Mouse (Mus musculus): Measurements from ENCODE around the gene Pts. TPM values are rescaled to one million over a fixed set of nuclear protein-coding genes. Genes with fewer than 3 reads are reported as not detected.
A peak's percentile ranks its signal among the peaks of the same experiment; 100 is the strongest.

Gene Pts
- polyA plus RNA-seq, 1 experiment from 2014 or later: 94.1 TPM

DNA sequence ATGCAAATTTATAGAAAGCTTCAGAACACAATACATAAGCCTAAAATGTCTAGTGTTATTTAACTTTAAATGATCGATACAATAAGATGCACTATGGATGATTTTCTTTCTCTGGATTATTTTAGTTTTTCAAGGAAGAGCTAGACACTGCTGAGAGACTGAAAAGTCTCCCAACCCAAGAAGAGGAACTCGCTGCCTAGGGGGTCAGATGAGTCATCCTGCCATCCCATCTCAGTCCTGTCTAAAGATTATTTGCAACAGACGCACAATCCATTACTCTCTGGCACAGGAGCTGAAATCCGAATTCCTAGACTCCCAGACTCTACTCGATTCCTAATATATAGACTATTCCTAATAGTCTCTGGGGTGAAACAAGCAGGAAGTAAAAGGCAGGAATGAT lies 23.7 kb upstream of the Pts start:
- Histone ChIP-seq H3K9ac (no peak overlapping the region), H3K4me3 (replicated peaks) (no peak overlapping the region)

DNA sequence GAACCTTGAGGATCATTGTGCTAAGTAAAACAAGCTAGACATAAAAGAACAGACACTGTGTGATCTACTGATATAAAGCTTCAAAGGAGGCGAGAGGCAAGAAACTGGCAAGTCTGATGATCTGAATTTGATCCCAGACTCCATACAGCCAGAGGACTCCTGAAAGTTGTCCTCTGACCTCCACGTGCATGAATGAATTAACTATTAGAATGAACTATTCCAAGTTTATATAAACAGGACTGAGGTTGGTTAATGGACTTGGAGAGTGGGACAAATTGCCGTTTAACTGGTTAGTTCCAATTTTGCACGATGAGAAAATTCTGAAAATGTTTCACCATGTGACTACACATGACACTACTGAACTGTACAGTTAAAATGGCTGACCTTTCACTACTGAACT lies 20.4 kb upstream of the Pts start:
- H3K4me2 ChIP-seq (replicated peaks): no peak overlapping the region
- no peaks in the 10 kb centered on the region for H3K9me3 ChIP-seq
- no peaks in the 10 kb centered on the region for H3K27me3 ChIP-seq (replicated peaks)
- H3K4me3 ChIP-seq (replicated peaks): no peak overlapping the region
- no peak overlapping the region for H3K9ac ChIP-seq
- WGBS: 76% methylated on average over 4 of the region's 4 CpGs
- H3K36me3 ChIP-seq: no peaks in the 10 kb centered on the region
- H3K4me1 ChIP-seq (replicated peaks): no peaks in the 10 kb centered on the region
- ATAC-seq: no peak
- no peak overlapping the region for H3K27ac ChIP-seq

More for the DNA sequence above, 23.7 kb upstream of the Pts start:
- Histone ChIP-seq H3K4me2 (replicated peaks) (no peak overlapping the region), H3K9me3 (no peaks in the 10 kb centered on the region), H3K27ac (no peak overlapping the region), H3K27me3 (replicated peaks) (no peaks in the 10 kb centered on the region), H3K4me1 (replicated peaks) (0 out of 2 replicates have a peak, but pooled peaks cover 2% of the 10 kb centered on the region), H3K36me3 (no peaks in the 10 kb centered on the region)
- no peak for ATAC-seq
- WGBS: 72% methylated on average over 5 of the region's 5 CpGs

DNA sequence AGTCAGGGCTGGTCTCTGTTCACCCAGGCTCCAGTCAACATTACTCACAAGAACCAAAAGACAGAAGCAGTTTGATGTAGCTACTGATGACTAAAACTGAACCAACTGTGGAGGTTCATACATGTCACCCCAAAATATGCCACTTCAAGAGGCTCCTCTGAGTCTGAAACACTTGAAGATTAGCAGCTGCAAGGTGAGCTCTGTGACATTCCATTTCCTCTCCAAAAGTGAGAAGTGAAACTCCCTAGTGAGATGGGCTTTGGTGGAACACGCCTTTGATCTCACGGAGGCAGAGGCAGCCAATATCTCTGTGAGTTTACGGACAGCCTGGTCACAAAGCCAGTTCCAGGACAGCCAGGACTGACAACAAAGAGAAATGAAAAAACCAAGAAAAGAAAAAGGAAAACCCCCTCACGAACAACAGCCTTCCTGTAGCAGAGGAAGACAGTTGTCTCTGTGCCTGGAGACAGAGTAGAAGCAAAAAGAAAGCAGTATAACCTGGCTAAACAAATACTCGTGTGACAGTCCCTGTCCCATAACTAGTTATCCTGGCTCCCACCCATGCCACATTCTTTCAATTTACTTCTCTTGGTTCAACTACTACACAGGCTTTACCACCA lies 19.4 kb upstream of the Pts start:
- no peak for ATAC-seq
- Histone ChIP-seq H3K36me3 (no peaks in the 10 kb centered on the region), H3K4me1 (replicated peaks) (no peaks in the 10 kb centered on the region), H3K4me2 (replicated peaks) (no peak overlapping the region), H3K4me3 (replicated peaks) (no peak overlapping the region), H3K9ac (no peak overlapping the region), H3K27ac (no peak overlapping the region), H3K27me3 (replicated peaks) (no peaks in the 10 kb centered on the region), H3K9me3 (no peaks in the 10 kb centered on the region)
- 35% methylated on average over 5 of the region's 5 CpGs for WGBS

DNA sequence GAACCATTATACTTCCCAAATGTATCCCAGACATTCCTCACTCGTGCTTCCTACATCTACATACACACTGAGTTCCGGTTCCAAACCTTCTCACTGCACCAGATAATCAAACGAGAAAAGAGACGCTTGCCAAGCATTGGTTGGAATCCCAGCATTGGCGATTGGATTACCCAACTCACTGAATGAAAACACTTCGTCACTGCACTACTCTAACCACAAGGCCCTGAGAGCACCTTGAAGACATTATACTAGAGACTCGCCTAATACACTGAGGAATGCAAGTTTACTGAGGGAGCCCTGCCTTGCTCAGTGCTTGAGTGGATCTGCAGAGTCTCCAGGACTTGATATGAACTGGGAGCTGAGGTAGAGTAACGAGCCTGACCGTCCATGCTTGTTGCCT lies 13.9 kb upstream of the Pts start:
- no peak overlapping the region for H3K4me2 ChIP-seq (replicated peaks)
- H3K27me3 ChIP-seq (replicated peaks): no peaks in the 10 kb centered on the region

DNA sequence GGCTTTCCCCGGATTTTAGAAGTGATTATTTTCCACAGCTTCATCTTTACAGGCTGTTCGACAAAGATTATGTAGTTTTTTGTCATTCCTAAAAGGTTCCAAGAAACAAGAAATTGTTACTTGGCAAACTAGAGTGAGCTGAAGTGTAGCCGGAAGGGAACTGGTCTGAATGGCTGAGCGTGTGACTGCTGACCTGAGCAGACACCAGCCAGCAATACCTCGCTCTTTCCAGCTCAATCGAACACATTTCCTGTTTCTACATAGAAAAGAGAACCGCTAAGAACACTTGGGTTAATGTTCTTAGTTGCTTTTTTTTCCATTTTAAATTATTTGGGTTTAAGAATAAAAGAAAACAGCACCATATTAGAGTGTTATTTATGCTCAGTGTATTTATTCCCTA lies 11.6 kb upstream of the Pts start:
- Histone ChIP-seq H3K4me1 (replicated peaks) (no peaks in the 10 kb centered on the region), H3K27me3 (replicated peaks) (no peaks in the 10 kb centered on the region), H3K9ac (no peak overlapping the region), H3K36me3 (no peaks in the 10 kb centered on the region), H3K9me3 (no peaks in the 10 kb centered on the region), H3K27ac (no peak overlapping the region), H3K4me2 (replicated peaks) (no peak overlapping the region), H3K4me3 (replicated peaks) (no peak overlapping the region)
- ATAC-seq: no peak
- WGBS: 64% methylated on average over 7 of the region's 7 CpGs

More for the DNA sequence above, 13.9 kb upstream of the Pts start:
- no peaks in the 10 kb centered on the region for H3K9me3 ChIP-seq
- WGBS: 79% methylated on average over 9 of the region's 9 CpGs
- no peak overlapping the region for H3K9ac ChIP-seq
- no peak overlapping the region for H3K4me3 ChIP-seq (replicated peaks)
- H3K36me3 ChIP-seq: no peaks in the 10 kb centered on the region
- no peak for ATAC-seq
- no peak overlapping the region for H3K27ac ChIP-seq
- H3K4me1 ChIP-seq (replicated peaks): no peaks in the 10 kb centered on the region

DNA sequence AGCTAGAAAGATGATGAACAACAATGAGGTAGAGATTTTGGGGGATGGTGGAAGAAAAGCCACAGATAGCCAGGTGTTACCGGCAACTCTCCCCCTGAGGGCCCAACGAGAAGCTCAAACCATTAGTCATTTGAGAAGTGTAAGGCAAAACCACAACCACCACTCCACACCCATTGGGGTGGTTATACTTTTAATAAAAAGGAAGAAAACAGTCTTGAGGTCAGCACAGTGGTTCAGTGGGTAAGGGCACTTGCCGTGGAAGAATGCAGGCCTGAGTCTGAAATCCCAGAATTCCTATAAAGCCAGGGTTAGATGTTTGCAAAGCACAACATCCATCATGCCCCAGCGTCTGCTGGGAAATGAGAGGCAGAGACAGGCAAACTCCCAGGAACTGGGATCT lies 8.8 kb upstream of the Pts start:
- no peaks in the 10 kb centered on the region for H3K9me3 ChIP-seq
- 69% methylated on average over 4 of the region's 4 CpGs for WGBS
- no peak overlapping the region for H3K9ac ChIP-seq
- H3K27me3 ChIP-seq (replicated peaks): no peaks in the 10 kb centered on the region
- H3K27ac ChIP-seq: no peak overlapping the region
- no peaks in the 10 kb centered on the region for H3K36me3 ChIP-seq
- no peak overlapping the region for H3K4me3 ChIP-seq (replicated peaks)
- ATAC-seq: no peak
- H3K4me1 ChIP-seq (replicated peaks): no peaks in the 10 kb centered on the region
- no peak overlapping the region for H3K4me2 ChIP-seq (replicated peaks)

DNA sequence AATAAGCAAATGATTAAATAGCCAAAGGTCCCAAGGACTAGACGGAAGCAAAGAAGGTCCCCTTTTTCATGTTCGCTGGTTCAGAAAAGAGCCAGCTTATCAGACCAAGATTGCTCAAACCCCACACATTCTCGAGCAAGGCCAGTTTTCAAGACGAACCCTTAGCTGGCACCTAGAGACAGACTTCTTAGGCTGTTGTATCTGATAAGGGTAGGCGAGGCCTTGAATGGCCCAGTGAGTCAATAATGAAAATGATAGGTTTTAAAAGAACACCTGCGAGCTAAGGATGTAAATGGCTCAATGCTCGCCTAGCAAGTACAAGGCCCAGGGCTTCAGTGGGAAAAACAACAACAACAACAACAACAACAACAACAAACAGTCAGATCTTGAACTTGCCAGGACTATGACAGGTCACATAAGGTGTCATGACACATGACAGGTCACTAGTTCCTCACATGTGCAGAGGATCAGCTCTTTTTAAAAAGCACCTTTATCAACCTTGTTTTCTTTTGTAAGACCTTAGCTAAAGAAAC lies 8.1 kb upstream of the Pts start:
- Histone ChIP-seq H3K9ac (no peak overlapping the region), H3K9me3 (no peaks in the 10 kb centered on the region), H3K4me3 (replicated peaks) (no peak overlapping the region), H3K27me3 (replicated peaks) (no peaks in the 10 kb centered on the region), H3K4me2 (replicated peaks) (no peak overlapping the region), H3K36me3 (no peaks in the 10 kb centered on the region), H3K27ac (no peak overlapping the region), H3K4me1 (replicated peaks) (no peaks in the 10 kb centered on the region)
- 57% methylated on average over 7 of the region's 7 CpGs for WGBS
- ATAC-seq: peak; percentile 81

DNA sequence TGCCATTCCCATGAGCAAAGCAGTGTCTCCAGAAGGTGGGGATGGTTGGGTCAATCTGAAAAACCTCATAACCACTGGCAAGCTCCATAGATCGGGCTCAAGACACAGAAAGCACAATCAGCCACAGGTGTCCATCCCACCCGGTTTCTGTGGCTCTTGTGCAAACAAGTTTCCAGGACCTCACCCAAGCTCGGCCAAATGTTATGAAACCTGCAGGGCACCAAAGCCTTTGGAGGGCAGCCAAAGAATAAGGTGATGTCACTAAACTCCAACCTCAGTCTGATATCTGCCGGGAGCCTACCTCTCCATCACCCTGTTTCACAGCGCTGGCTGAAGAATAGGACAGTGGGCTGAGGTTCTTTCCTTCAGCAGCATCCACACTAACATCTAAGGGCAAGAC lies 7.4 kb upstream of the Pts start:
- Histone ChIP-seq H3K4me3 (replicated peaks) (no peak overlapping the region), H3K9ac (no peak overlapping the region), H3K9me3 (no peaks in the 10 kb centered on the region), H3K4me2 (replicated peaks) (no peak overlapping the region), H3K4me1 (replicated peaks) (no peaks in the 10 kb centered on the region), H3K27ac (no peak overlapping the region), H3K27me3 (replicated peaks) (no peaks in the 10 kb centered on the region), H3K36me3 (no peaks in the 10 kb centered on the region)
- WGBS: 61% methylated on average over 5 of the region's 5 CpGs
- peak; percentile 41 for ATAC-seq

DNA sequence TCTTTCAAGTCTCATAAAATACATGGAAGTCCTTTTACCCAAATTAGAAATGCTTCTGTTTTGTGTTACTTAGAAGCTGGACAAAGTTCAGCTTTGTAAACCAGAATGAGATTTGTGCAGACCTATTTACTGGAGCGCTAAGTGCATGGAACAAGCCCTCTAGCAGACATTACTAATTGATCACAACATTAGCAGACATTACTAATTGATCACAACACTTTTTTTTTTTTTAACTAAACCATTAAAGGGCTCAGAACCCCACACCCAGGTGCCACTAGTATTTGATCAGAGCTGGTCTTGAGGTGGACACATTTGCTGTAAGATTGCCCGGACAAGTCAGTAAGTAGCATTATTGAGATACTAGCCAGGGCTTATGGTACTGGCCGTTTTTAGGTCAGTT lies 5.3 kb upstream of the Pts start:
- Histone ChIP-seq H3K4me2 (replicated peaks) (0 out of 2 replicates have a peak overlapping the region, but pooled peaks have one; percentile 2), H3K4me3 (replicated peaks) (no peak overlapping the region), H3K36me3 (no peaks in the 10 kb centered on the region), H3K27me3 (replicated peaks) (no peaks in the 10 kb centered on the region), H3K4me1 (replicated peaks) (no peaks in the 10 kb centered on the region), H3K27ac (no peak overlapping the region), H3K9me3 (no peaks in the 10 kb centered on the region), H3K9ac (no peak overlapping the region)
- 73% methylated on average over 3 of the region's 3 CpGs for WGBS
- ATAC-seq: no peak

DNA sequence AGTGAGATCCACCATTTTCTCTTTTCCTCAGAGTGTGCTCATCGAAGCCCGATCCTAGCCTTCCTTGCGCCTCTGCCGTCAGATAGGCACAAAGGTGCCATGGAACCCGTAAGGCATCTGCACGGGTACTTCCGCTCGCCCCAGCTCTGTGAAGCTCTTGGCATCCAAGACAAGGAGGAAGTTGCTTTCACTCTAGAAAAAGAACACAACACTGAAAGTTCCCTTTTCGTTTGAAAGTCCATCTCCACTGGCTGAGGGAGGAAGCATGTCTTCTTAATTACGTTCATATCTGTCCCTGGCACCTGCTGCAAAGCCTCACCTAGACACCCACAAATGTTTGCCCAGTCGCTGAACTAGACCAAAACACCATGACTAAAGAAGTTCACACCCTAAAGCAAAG lies 4.8 kb upstream of the Pts start:
- Histone ChIP-seq H3K27ac (0 out of 2 replicates have a peak overlapping the region, but pooled peaks have one; percentile 27), H3K9me3 (no peaks in the 10 kb centered on the region), H3K4me1 (replicated peaks) (no peaks in the 10 kb centered on the region), H3K27me3 (replicated peaks) (no peaks in the 10 kb centered on the region), H3K4me2 (replicated peaks) (peak overlapping the region; percentile 2; the same call in 1 of the 2 replicates), H3K36me3 (no peaks in the 10 kb centered on the region), H3K4me3 (replicated peaks) (no peak overlapping the region), H3K9ac (no peak overlapping the region)
- ATAC-seq: no peak
- WGBS: 72% methylated on average over 11 of the region's 11 CpGs

DNA sequence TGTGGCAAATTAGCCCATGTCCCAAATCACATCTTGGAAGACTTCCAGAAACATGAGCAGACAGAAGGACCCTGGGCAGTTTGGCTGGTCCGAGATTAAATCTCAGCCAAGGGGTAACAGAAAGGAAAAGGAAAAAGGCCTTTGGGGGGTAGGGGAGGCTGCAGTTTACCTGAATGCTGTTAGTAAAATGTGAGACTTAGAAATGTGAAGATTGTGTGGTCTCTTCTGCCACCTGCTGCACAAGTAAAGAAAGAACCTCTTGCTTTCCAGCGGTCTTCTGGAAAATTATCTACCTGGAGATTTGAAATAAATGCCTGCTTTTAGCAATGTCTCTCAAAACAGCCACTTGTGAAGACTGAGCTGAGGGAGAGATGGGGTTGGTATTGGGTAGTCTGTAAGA lies 2.4 kb upstream of the Pts start:
- Histone ChIP-seq H3K4me1 (replicated peaks) (peaks cover 12% of the 10 kb centered on the region), H3K9ac (no peak overlapping the region), H3K36me3 (no peaks in the 10 kb centered on the region), H3K9me3 (no peaks in the 10 kb centered on the region), H3K27ac (no peak overlapping the region), H3K4me3 (replicated peaks) (no peak overlapping the region), H3K4me2 (replicated peaks) (no peak overlapping the region), H3K27me3 (replicated peaks) (no peaks in the 10 kb centered on the region)
- no peak for ATAC-seq
- 35% methylated on average over 2 of the region's 2 CpGs for WGBS

DNA sequence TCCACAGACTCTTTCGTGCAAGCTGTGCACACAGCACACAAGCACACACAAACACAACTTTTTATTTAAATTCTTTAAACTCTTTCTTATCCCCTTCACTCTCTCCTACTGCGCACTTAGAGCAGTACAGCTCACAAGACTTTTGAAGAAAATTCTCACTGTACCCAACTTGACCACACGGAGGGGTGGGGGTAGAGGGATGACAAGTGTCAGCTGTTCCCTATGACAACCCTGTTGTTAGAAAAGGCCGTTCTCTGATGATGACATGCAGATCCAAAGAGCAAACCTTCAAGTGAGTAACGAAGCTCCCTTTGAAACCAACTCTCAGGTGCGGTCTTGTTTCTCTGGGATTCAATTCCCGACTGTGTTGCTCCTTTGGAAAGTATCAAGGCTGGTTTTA lies 664 bp downstream of the Pts start:
- WGBS: 34% methylated on average over 7 of the region's 7 CpGs
- peak overlapping the region; percentile 62 for H3K4me2 ChIP-seq (replicated peaks)
- H3K27me3 ChIP-seq (replicated peaks): no peaks in the 10 kb centered on the region
- peaks cover 12% of the 10 kb centered on the region for H3K4me1 ChIP-seq (replicated peaks)
- peak overlapping the region; percentile 69 for H3K9ac ChIP-seq
- ATAC-seq: peak; percentile 34
- H3K36me3 ChIP-seq: no peaks in the 10 kb centered on the region
- peak overlapping the region; percentile 69 for H3K4me3 ChIP-seq (replicated peaks)
- no peak overlapping the region for H3K27ac ChIP-seq
- no peaks in the 10 kb centered on the region for H3K9me3 ChIP-seq

DNA sequence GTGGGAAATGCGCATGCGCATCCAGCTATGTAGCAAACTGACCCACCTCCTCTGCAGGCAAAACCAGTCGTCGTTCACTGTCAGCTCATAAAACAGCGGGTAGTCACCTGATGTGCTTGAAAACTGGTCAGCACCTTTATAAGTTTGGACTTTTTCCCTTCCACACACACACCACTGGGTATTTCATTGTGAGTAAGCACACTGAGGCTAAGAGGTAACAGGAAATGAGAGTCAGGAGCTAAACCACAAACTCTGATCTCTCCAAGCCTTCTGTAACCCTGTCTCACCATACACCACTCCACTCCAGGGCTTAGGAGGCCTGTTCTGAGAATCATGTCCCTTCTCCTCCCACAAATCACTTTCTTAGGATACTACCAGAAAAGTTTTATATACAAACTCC lies 2.9 kb downstream of the Pts start:
- peaks cover 12% of the 10 kb centered on the region for H3K4me1 ChIP-seq (replicated peaks)
- 72% methylated on average over 5 of the region's 5 CpGs for WGBS

More for the DNA sequence above, 2.9 kb downstream of the Pts start:
- Histone ChIP-seq H3K9me3 (no peaks in the 10 kb centered on the region), H3K36me3 (no peaks in the 10 kb centered on the region), H3K27ac (no peak overlapping the region), H3K9ac (no peak overlapping the region), H3K4me2 (replicated peaks) (no peak overlapping the region), H3K4me3 (replicated peaks) (no peak overlapping the region), H3K27me3 (replicated peaks) (no peaks in the 10 kb centered on the region)
- ATAC-seq: no peak

Data from intestine, embryonic 15.5 days (tissue).